ENCODE assay signal across 8 mouse cellular contexts in the genomic region with DNA sequence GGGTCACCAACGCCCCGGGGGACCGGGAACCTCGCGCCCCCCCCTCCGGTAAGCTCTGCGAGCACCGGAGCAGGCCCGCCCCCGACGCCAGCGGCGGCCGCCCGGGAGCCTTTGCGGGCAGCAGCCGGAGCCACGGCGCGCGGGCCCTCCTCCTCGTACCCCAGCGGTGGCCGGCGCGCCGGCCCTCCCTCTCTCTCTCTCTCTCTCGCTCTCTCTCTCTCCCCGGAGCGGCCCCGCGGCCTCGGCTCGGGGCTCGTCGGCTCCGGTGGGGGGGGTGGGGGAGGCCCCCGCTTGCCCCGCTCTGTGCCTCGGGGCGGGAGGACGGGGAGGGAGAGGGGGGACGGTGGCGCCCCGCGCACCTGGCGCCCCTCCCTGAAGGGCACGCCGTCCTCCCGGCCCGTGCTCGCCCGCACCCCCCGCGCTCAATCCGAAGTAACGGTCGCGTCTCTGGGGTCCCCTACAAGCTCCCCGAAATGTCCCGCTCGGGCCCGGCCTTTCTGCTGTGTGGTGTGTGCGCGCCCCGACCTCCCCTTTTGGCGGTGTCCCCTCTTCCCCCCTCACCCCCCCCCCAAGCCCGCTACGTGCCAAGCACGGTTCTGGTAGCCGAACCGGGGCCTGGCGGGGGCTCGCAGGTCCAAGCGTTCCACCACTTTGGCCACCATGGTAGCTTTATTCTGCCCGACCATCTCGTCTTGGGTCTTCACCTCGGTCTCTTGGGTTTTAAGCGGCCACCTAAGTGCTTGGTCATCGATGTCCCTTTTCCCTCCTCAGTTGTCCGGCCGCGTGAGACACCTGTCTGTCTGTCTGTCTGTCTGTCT. TPM values are rescaled to one million over a fixed set of nuclear protein-coding genes. Genes with fewer than 3 reads are reported as not detected.
DNase-seq lines count a peak whose midpoint lies in the region; ATAC-seq and TF ChIP-seq lines count a peak whose summit lies in the region.

No protein-coding gene starts in this region.

- no peak for TF ChIP-seq CTCF in left cerebral cortex, adult 2 months (IDR thresholded peaks at IDR 0.05)

- H3K9ac ChIP-seq in limb, embryonic 11.5 days (ENCODE audit: low read length) = peak overlapping the region; percentile 98
- peak overlapping the region; percentile 100 for H3K9ac ChIP-seq in neural tube, embryonic 12.5 days

- no peaks in the 10 kb centered on the region for H3K9me3 ChIP-seq in forebrain, embryonic 10.5 days
- H3K9me3 ChIP-seq in limb, embryonic 11.5 days (ENCODE audit: control insufficient read depth, low read length) = no peaks in the 10 kb centered on the region
- H3K9me3 ChIP-seq in neural tube, embryonic 12.5 days = no peaks in the 10 kb centered on the region

- peak overlapping the region; percentile 89 for H3K4me2 ChIP-seq in limb, embryonic 11.5 days (ENCODE audit: low read depth, severe bottlenecking)
- peak overlapping the region; percentile 94 for H3K4me2 ChIP-seq in neural tube, embryonic 12.5 days (replicated peaks)

- H3K4me3 ChIP-seq in left cerebral cortex, adult 2 months = peak overlapping the region; percentile 76
- peak overlapping the region; percentile 85 for H3K4me3 ChIP-seq in forebrain, embryonic 10.5 days
- H3K4me3 ChIP-seq in limb, embryonic 11.5 days (ENCODE audit: low read depth, low read length) = peak overlapping the region; percentile 98
- peak overlapping the region; percentile 99 for H3K4me3 ChIP-seq in neural tube, embryonic 12.5 days

- H3K36me3 ChIP-seq in forebrain, embryonic 10.5 days (replicated peaks) = peaks cover 26% of the 10 kb centered on the region
- H3K36me3 ChIP-seq in limb, embryonic 11.5 days (ENCODE audit: control insufficient read depth, insufficient read depth, low read length) = peaks cover 5% of the 10 kb centered on the region; the same call in 1 of the 2 replicates
- H3K36me3 ChIP-seq in neural tube, embryonic 12.5 days = no peaks in the 10 kb centered on the region

- peaks cover 55% of the 10 kb centered on the region for H3K4me1 ChIP-seq in forebrain, embryonic 10.5 days
- peaks cover 20% of the 10 kb centered on the region for H3K4me1 ChIP-seq in limb, embryonic 11.5 days (ENCODE audit: control insufficient read depth, insufficient read depth, low read length)
- peaks cover 40% of the 10 kb centered on the region for H3K4me1 ChIP-seq in neural tube, embryonic 12.5 days

- ATAC-seq in activated CD4-positive, CD25-positive, alpha-beta regulatory T cell, adult 4 months = peak; percentile 38
- ATAC-seq in limb, embryonic 11.5 days (ENCODE audit: insufficient number of reproducible peaks, low FRiP score, low TSS enrichment, low read depth) = peak; percentile 44; the same call in 1 of the 2 replicates
- ATAC-seq in neural tube, embryonic 12.5 days (ENCODE audit: low FRiP score, low read depth) = peak; percentile 58
- ATAC-seq in megakaryocyte-erythroid progenitor cell, adult 5-6 weeks (replicated peaks; ENCODE audit: low FRiP score, low TSS enrichment, poor library complexity, severe bottlenecking) = no peak

- peak overlapping the region; percentile 78 for H3K27ac ChIP-seq in left cerebral cortex, adult 2 months
- peak overlapping the region; percentile 96 for H3K27ac ChIP-seq in forebrain, embryonic 10.5 days
- peak overlapping the region; percentile 76 for H3K27ac ChIP-seq in limb, embryonic 11.5 days (replicated peaks; ENCODE audit: low read depth, low read length)
- peak overlapping the region; percentile 72 for H3K27ac ChIP-seq in neural tube, embryonic 12.5 days

- intact Hi-C loops in left cerebral cortex, adult 2 months (cut with DNase I) = loop anchor here (2.0 to 10.0 kb wide), 3 partner anchors 22 to 237 kb away; a partner anchor contains a TSS
- intact Hi-C loops in left cerebral cortex, postnatal 25 days (cut with DNase I) = loop anchor here (2.0 to 5.0 kb wide), 3 partner anchors 22 to 137 kb away; a partner anchor contains a TSS

- WGBS in forebrain, embryonic 10.5 days = under 1% methylated on average over 61 of the region's 83 CpGs
- WGBS in limb, embryonic 11.5 days = 0% methylated on average over 42 of the region's 83 CpGs
- WGBS in neural tube, embryonic 12.5 days = under 1% methylated on average over 51 of the region's 83 CpGs

- H3K27me3 ChIP-seq in forebrain, embryonic 10.5 days (ENCODE audit: poor library complexity, severe bottlenecking) = no peaks in the 10 kb centered on the region
- H3K27me3 ChIP-seq in limb, embryonic 11.5 days (ENCODE audit: control insufficient read depth, insufficient read depth, low read length) = no peaks in the 10 kb centered on the region
- H3K27me3 ChIP-seq in neural tube, embryonic 12.5 days (replicated peaks) = no peaks in the 10 kb centered on the region

- DNase-seq in left cerebral cortex, adult 2 months (ENCODE audit: extremely low spot score in 1 of 2, low spot score in 2 of 2) = no peak
- DNase-seq in left cerebral cortex, postnatal 25 days (ENCODE audit: low spot score in 2 of 2) = no peak
- peak; percentile 49 for DNase-seq in forebrain, embryonic 10.5 days (ENCODE audit: extremely low spot score, low spot score)
- peak; percentile 44 for DNase-seq in limb, embryonic 11.5 days (ENCODE audit: low spot score)
- DNase-seq in urinary bladder, postnatal 14 days (ENCODE audit: low spot score) = no peak

RNA-seq across cellular contexts. Expression of a gene that starts 7.6 kb away (rescaled TPM):
- total RNA-seq in left cerebral cortex, adult 2 months (2021) = 10 to 100 TPM; 58.1 to 59.9 TPM
- total RNA-seq in left cerebral cortex, postnatal 25 days (2021) = 10 to 100 TPM; 39.9 to 48.6 TPM
- polyA plus RNA-seq in activated CD4-positive, CD25-positive, alpha-beta regulatory T cell, adult 4 months (2017; shearing (Covaris generic)) = 10 to 100 TPM; 18.5 to 22.6 TPM
- polyA plus RNA-seq in forebrain, embryonic 10.5 days (2016; fragmentation: Nextera tagmentation; extraction: Ambion mirVana) = 13.5 and 14.0 TPM in 2 replicates
- polyA plus RNA-seq in limb, embryonic 11.5 days (2014; fragmentation: Nextera tagmentation; extraction: Ambion mirVana) = 13.7 and 14.1 TPM in 2 replicates
- polyA plus RNA-seq in neural tube, embryonic 12.5 days (2016; fragmentation: Nextera tagmentation; extraction: Ambion mirVana) = 17.6 and 19.4 TPM in 2 replicates
- 19.8 and 39.2 TPM in 2 replicates for total RNA-seq in megakaryocyte-erythroid progenitor cell, adult 5-6 weeks (2014; fragmentation: Nextera tagmentation)
- total RNA-seq in megakaryocyte-erythroid progenitor cell, adult 5-6 weeks (2017) = 7.9 and 10.8 TPM in 2 replicates

RNA-seq across cellular contexts. Expression of a gene that starts 8.5 kb away (rescaled TPM):
- 10 to 100 TPM; 30.4 to 35.9 TPM for total RNA-seq in left cerebral cortex, adult 2 months (2021)
- total RNA-seq in left cerebral cortex, postnatal 25 days (2021) = 10 to 100 TPM; 30.2 to 37.0 TPM
- polyA plus RNA-seq in activated CD4-positive, CD25-positive, alpha-beta regulatory T cell, adult 4 months (2017; shearing (Covaris generic)) = 10 to 100 TPM; 60.7 to 66.2 TPM
- polyA plus RNA-seq in forebrain, embryonic 10.5 days (2016; fragmentation: Nextera tagmentation; extraction: Ambion mirVana) = 56.1 and 59.4 TPM in 2 replicates
- 51.1 and 59.3 TPM in 2 replicates for polyA plus RNA-seq in limb, embryonic 11.5 days (2014; fragmentation: Nextera tagmentation; extraction: Ambion mirVana)
- polyA plus RNA-seq in neural tube, embryonic 12.5 days (2016; fragmentation: Nextera tagmentation; extraction: Ambion mirVana) = 65.4 and 71.0 TPM in 2 replicates
- total RNA-seq in megakaryocyte-erythroid progenitor cell, adult 5-6 weeks (2014; fragmentation: Nextera tagmentation) = 51.2 and 51.5 TPM in 2 replicates
- total RNA-seq in megakaryocyte-erythroid progenitor cell, adult 5-6 weeks (2017) = 26.6 and 34.2 TPM in 2 replicates

RNA-seq across cellular contexts. Expression of a gene that starts 22.3 kb away (rescaled TPM):
- not detected for total RNA-seq in left cerebral cortex, adult 2 months (2021)
- total RNA-seq in left cerebral cortex, postnatal 25 days (2021) = not detected
- not detected for polyA plus RNA-seq in activated CD4-positive, CD25-positive, alpha-beta regulatory T cell, adult 4 months (2017; shearing (Covaris generic))
- polyA plus RNA-seq in forebrain, embryonic 10.5 days (2016; fragmentation: Nextera tagmentation; extraction: Ambion mirVana) = 2.9 and 4.8 TPM in 2 replicates
- polyA plus RNA-seq in limb, embryonic 11.5 days (2014; fragmentation: Nextera tagmentation; extraction: Ambion mirVana) = 0.54 and 0.67 TPM in 2 replicates
- polyA plus RNA-seq in neural tube, embryonic 12.5 days (2016; fragmentation: Nextera tagmentation; extraction: Ambion mirVana) = not detected in 2 replicates
- total RNA-seq in megakaryocyte-erythroid progenitor cell, adult 5-6 weeks (2014; fragmentation: Nextera tagmentation) = not detected in 2 replicates
- total RNA-seq in megakaryocyte-erythroid progenitor cell, adult 5-6 weeks (2017) = not detected in 2 replicates

RNA-seq across cellular contexts. Expression of a gene that starts 22.5 kb away (rescaled TPM):
- total RNA-seq in left cerebral cortex, adult 2 months (2021) = 100 to 1,000 TPM; 570 to 583 TPM
- 100 to 1,000 TPM; 662 to 684 TPM for total RNA-seq in left cerebral cortex, postnatal 25 days (2021)
- 10 to 100 TPM; 73.0 to 82.7 TPM for polyA plus RNA-seq in activated CD4-positive, CD25-positive, alpha-beta regulatory T cell, adult 4 months (2017; shearing (Covaris generic))
- 287 and 288 TPM in 2 replicates for polyA plus RNA-seq in forebrain, embryonic 10.5 days (2016; fragmentation: Nextera tagmentation; extraction: Ambion mirVana)
- polyA plus RNA-seq in limb, embryonic 11.5 days (2014; fragmentation: Nextera tagmentation; extraction: Ambion mirVana) = 352 and 360 TPM in 2 replicates
- 468 and 494 TPM in 2 replicates for polyA plus RNA-seq in neural tube, embryonic 12.5 days (2016; fragmentation: Nextera tagmentation; extraction: Ambion mirVana)
- total RNA-seq in megakaryocyte-erythroid progenitor cell, adult 5-6 weeks (2014; fragmentation: Nextera tagmentation) = 367 and 396 TPM in 2 replicates
- 155 and 173 TPM in 2 replicates for total RNA-seq in megakaryocyte-erythroid progenitor cell, adult 5-6 weeks (2017)

RNA-seq across cellular contexts. Expression of a gene that starts 33.9 kb away (rescaled TPM):
- under 1 TPM; 0.30 to 0.38 TPM for total RNA-seq in left cerebral cortex, adult 2 months (2021)
- total RNA-seq in left cerebral cortex, postnatal 25 days (2021) = under 1 TPM; 0.16 to 0.32 TPM
- under 1 TPM; 0.11 to 0.21 TPM for polyA plus RNA-seq in activated CD4-positive, CD25-positive, alpha-beta regulatory T cell, adult 4 months (2017; shearing (Covaris generic))
- polyA plus RNA-seq in forebrain, embryonic 10.5 days (2016; fragmentation: Nextera tagmentation; extraction: Ambion mirVana) = 0.10 and 0.12 TPM in 2 replicates
- 0.13 TPM in 1 of 2 replicates, not detected in the other for polyA plus RNA-seq in limb, embryonic 11.5 days (2014; fragmentation: Nextera tagmentation; extraction: Ambion mirVana)
- 0.04 and 0.09 TPM in 2 replicates for polyA plus RNA-seq in neural tube, embryonic 12.5 days (2016; fragmentation: Nextera tagmentation; extraction: Ambion mirVana)
- total RNA-seq in megakaryocyte-erythroid progenitor cell, adult 5-6 weeks (2014; fragmentation: Nextera tagmentation) = 0.02 and 0.92 TPM in 2 replicates
- 0.05 and 0.11 TPM in 2 replicates for total RNA-seq in megakaryocyte-erythroid progenitor cell, adult 5-6 weeks (2017)

Comparison
In these comparisons a context has a peak if more than half of its experiments do, and no peak if none do; other contexts are left out.
1. DNase-seq: peak in forebrain, embryonic 10.5 days (single experiment) and limb, embryonic 11.5 days (single experiment); none in left cerebral cortex, adult 2 months (0 of 2), left cerebral cortex, postnatal 25 days (0 of 2) and urinary bladder, postnatal 14 days (single experiment).
2. Peak in every context shown above with its lines, with median percentiles within 50 percentile points of each other: H3K27ac ChIP-seq and H3K4me3 ChIP-seq.